Mouse (Mus musculus) kidney, embryonic 15.5 days (tissue): ENCODE data around the gene Slc51a. TPM values are rescaled to one million over a fixed set of nuclear protein-coding genes. Genes with fewer than 3 reads are reported as not detected.
"Not testable (repeated sequence)": the region's sequence is repeated elsewhere in the genome, so short reads cannot be mapped to it uniquely, and the experiment has no call there.

ENCODE experiments used
- ATAC-seq: fragments of 200-750 bp; cut with Nextera tagmentation; replicated peaks from 2 replicates; pipeline ENCODE4 v1.8.0; 2017; ENCODE audit warnings: moderate TSS enrichment; ENCODE audit not compliant: low FRiP score
- H3K27ac ChIP-seq: fragments of 300-500 bp; sonication (generic); 2 replicates; pipeline ENCODE4 v1.5.1; 2015; ENCODE audit warnings: mild to moderate bottlenecking, inconsistent platforms
- H3K27me3 ChIP-seq: fragments of 300-500 bp; sonication (generic); 2 replicates; pipeline ENCODE4 v1.6.1; 2015; ENCODE audit warnings: inconsistent platforms
- H3K36me3 ChIP-seq: fragments of 300-500 bp; sonication (generic); 2 replicates; pipeline ENCODE4 v1.6.1; 2015; ENCODE audit warnings: inconsistent platforms
- H3K4me1 ChIP-seq: fragments of 300-500 bp; sonication (generic); 2 replicates; pipeline ENCODE4 v1.6.1; 2015; ENCODE audit warnings: inconsistent platforms
- H3K4me2 ChIP-seq: fragments of 300-500 bp; sonication (generic); 2 replicates; pipeline ENCODE4 v1.6.1; 2015; ENCODE audit warnings: moderate library complexity, mild to moderate bottlenecking, inconsistent platforms
- H3K4me3 ChIP-seq: fragments of 300-500 bp; sonication (generic); replicated peaks from 2 replicates; pipeline ENCODE4 v1.5.1; 2015; ENCODE audit warnings: mild to moderate bottlenecking, inconsistent platforms
- H3K9ac ChIP-seq: fragments of 300-500 bp; sonication (generic); 2 replicates; pipeline ENCODE4 v1.6.1; 2015; ENCODE audit warnings: mild to moderate bottlenecking, inconsistent platforms
- H3K9me3 ChIP-seq: fragments of 300-500 bp; sonication (generic); replicated peaks from 2 replicates; pipeline ENCODE4 v1.6.1; 2016; ENCODE audit warnings: inconsistent platforms
- WGBS: fragments of 180-500 bp; shearing (Covaris S2); methylation state at CpG from one replicate; pipeline ENCODE4 v1.1.7; 2015; ENCODE audit warnings: mixed read lengths; 5-methylcytosine and 5-hydroxymethylcytosine counted together
- polyA plus RNA-seq: library from polyadenylated mRNA; unstranded; fragments of >200 nt; fragmentation: Nextera tagmentation; extraction: Ambion mirVana; gene quantifications from 2 replicates; pipeline ENCODE4 v1.2.1, GENCODE M21; 2015

Slc51a gene
- polyA plus RNA-seq, 1 experiment from 2014 or later, result 2.2 TPM

GRCm38 (mm10) chr16:32456761-32457160 lies 30.9 kb downstream of the Slc51a start:
- Histone ChIP-seq H3K4me3 (no peak overlapping the region), H3K4me2 (no peak overlapping the region), H3K9me3 (no peaks in the 10 kb centered on the region), H3K27ac (no peak overlapping the region), H3K27me3 (no peaks in the 10 kb centered on the region), H3K4me1 (no peaks in the 10 kb centered on the region), H3K36me3 (peaks cover 43% of the 10 kb centered on the region), H3K9ac (no peak overlapping the region)
- 88% methylated on average over 1 of the region's 1 CpGs for WGBS
- ATAC-seq, result no peak

GRCm38 (mm10) chr16:32456086-32456485 lies 31.6 kb downstream of the Slc51a start:
- no peak for ATAC-seq

GRCm38 (mm10) chr16:32454646-32455045 lies 33.0 kb downstream of the Slc51a start:
- H3K4me2 ChIP-seq, result no peak overlapping the region
- no peaks in the 10 kb centered on the region for H3K27me3 ChIP-seq
- no peaks in the 10 kb centered on the region for H3K4me1 ChIP-seq
- peaks cover 44% of the 10 kb centered on the region for H3K36me3 ChIP-seq
- no peaks in the 10 kb centered on the region for H3K9me3 ChIP-seq
- 90% methylated on average over 5 of the region's 5 CpGs for WGBS
- ATAC-seq, result no peak
- no peak overlapping the region for H3K4me3 ChIP-seq
- H3K9ac ChIP-seq, result no peak overlapping the region
- H3K27ac ChIP-seq, result no peak overlapping the region

More at GRCm38 (mm10) chr16:32456086-32456485, 31.6 kb downstream of the Slc51a start:
- no peaks in the 10 kb centered on the region for H3K9me3 ChIP-seq
- no peak overlapping the region for H3K4me2 ChIP-seq
- H3K27me3 ChIP-seq, result no peaks in the 10 kb centered on the region
- H3K4me1 ChIP-seq, result no peaks in the 10 kb centered on the region
- H3K4me3 ChIP-seq, result no peak overlapping the region
- H3K27ac ChIP-seq, result no peak overlapping the region
- peaks cover 44% of the 10 kb centered on the region for H3K36me3 ChIP-seq
- H3K9ac ChIP-seq, result no peak overlapping the region

GRCm38 (mm10) chr16:32453102-32453501 lies 34.6 kb downstream of the Slc51a start:
- peaks cover 44% of the 10 kb centered on the region for H3K36me3 ChIP-seq
- no peak overlapping the region for H3K9ac ChIP-seq
- no peaks in the 10 kb centered on the region for H3K4me1 ChIP-seq
- H3K27ac ChIP-seq, result no peak overlapping the region
- no peaks in the 10 kb centered on the region for H3K9me3 ChIP-seq
- H3K4me3 ChIP-seq, result no peak overlapping the region
- no peak overlapping the region for H3K4me2 ChIP-seq
- 91% methylated on average over 8 of the region's 8 CpGs for WGBS
- ATAC-seq, result no peak
- H3K27me3 ChIP-seq, result no peaks in the 10 kb centered on the region

- WGBS, result 82% methylated on average over 2 of the region's 2 CpGs
- Histone ChIP-seq H3K36me3 (peaks cover 25% of the 10 kb centered on the region), H3K9ac (no peak overlapping the region), H3K4me3 (no peak overlapping the region), H3K4me2 (no peak overlapping the region), H3K9me3 (no peaks in the 10 kb centered on the region), H3K27me3 (no peaks in the 10 kb centered on the region), H3K4me1 (no peaks in the 10 kb centered on the region), H3K27ac (no peak overlapping the region)
- no peak for ATAC-seq
These were observed 37.5 kb downstream of the Slc51a start for GRCm38 (mm10) chr16:32450133-32450532.

- Histone ChIP-seq H3K4me2 (no peak overlapping the region), H3K4me3 (no peak overlapping the region), H3K27ac (no peak overlapping the region), H3K9me3 (no peaks in the 10 kb centered on the region), H3K36me3 (peaks cover 21% of the 10 kb centered on the region), H3K27me3 (no peaks in the 10 kb centered on the region), H3K4me1 (no peaks in the 10 kb centered on the region), H3K9ac (no peak overlapping the region)
- ATAC-seq, result no peak
- WGBS, result 91% methylated on average over 3 of the region's 3 CpGs
These were observed 38.0 kb downstream of the Slc51a start for GRCm38 (mm10) chr16:32449665-32450064.

- Histone ChIP-seq H3K9ac (no peak overlapping the region), H3K27me3 (no peaks in the 10 kb centered on the region), H3K4me1 (no peaks in the 10 kb centered on the region), H3K27ac (no peak overlapping the region), H3K4me2 (no peak overlapping the region), H3K36me3 (0 out of 2 replicates have a peak, but pooled peaks cover under 1% of the 10 kb centered on the region), H3K4me3 (no peak overlapping the region), H3K9me3 (no peaks in the 10 kb centered on the region)
- no peak for ATAC-seq
- 80% methylated on average over 2 of the region's 2 CpGs for WGBS
These were observed 41.0 kb downstream of the Slc51a start for GRCm38 (mm10) chr16:32446563-32447138.

GRCm38 (mm10) chr16:32445558-32445957 lies 42.1 kb downstream of the Slc51a start:
- H3K9me3 ChIP-seq, result no peaks in the 10 kb centered on the region
- H3K4me1 ChIP-seq, result no peaks in the 10 kb centered on the region
- 89% methylated on average over 1 of the region's 1 CpGs for WGBS
- H3K27ac ChIP-seq, result no peak overlapping the region
- H3K4me3 ChIP-seq, result no peak overlapping the region
- no peaks in the 10 kb centered on the region for H3K36me3 ChIP-seq
- H3K4me2 ChIP-seq, result no peak overlapping the region
- H3K9ac ChIP-seq, result no peak overlapping the region
- ATAC-seq, result no peak
- H3K27me3 ChIP-seq, result no peaks in the 10 kb centered on the region

GRCm38 (mm10) chr16:32444615-32445014 lies 43.1 kb downstream of the Slc51a start:
- 90% methylated on average over 3 of the region's 3 CpGs for WGBS
- not testable (repeated sequence) for H3K36me3 ChIP-seq, H3K9me3 ChIP-seq, ATAC-seq, H3K4me1 ChIP-seq, H3K27me3 ChIP-seq, H3K9ac ChIP-seq, H3K27ac ChIP-seq, H3K4me3 ChIP-seq, H3K4me2 ChIP-seq

- ATAC-seq, result no peak
- Histone ChIP-seq H3K9ac (no peak overlapping the region), H3K9me3 (no peaks in the 10 kb centered on the region), H3K36me3 (peaks cover 3% of the 10 kb centered on the region; the same call in 1 of the 2 replicates), H3K4me3 (no peak overlapping the region), H3K4me1 (no peaks in the 10 kb centered on the region), H3K4me2 (no peak overlapping the region), H3K27me3 (no peaks in the 10 kb centered on the region), H3K27ac (no peak overlapping the region)
- 86% methylated on average over 3 of the region's 3 CpGs for WGBS
These were observed 46.2 kb downstream of the Slc51a start for GRCm38 (mm10) chr16:32441432-32441831.

- Histone ChIP-seq H3K27ac (no peak overlapping the region), H3K27me3 (no peaks in the 10 kb centered on the region), H3K4me3 (no peak overlapping the region), H3K4me1 (no peaks in the 10 kb centered on the region), H3K9ac (no peak overlapping the region), H3K4me2 (no peak overlapping the region), H3K9me3 (no peaks in the 10 kb centered on the region), H3K36me3 (peaks cover 3% of the 10 kb centered on the region; the same call in 1 of the 2 replicates)
- no peak for ATAC-seq
- 94% methylated on average over 1 of the region's 1 CpGs for WGBS
These were observed 50.4 kb downstream of the Slc51a start for GRCm38 (mm10) chr16:32437266-32437665.

- Histone ChIP-seq H3K36me3 (peaks cover 3% of the 10 kb centered on the region; the same call in 1 of the 2 replicates), H3K9me3 (no peaks in the 10 kb centered on the region), H3K27me3 (no peaks in the 10 kb centered on the region), H3K4me2 (no peak overlapping the region), H3K4me3 (no peak overlapping the region), H3K27ac (no peak overlapping the region), H3K9ac (no peak overlapping the region), H3K4me1 (peaks cover 3% of the 10 kb centered on the region)
- 75% methylated on average over 1 of the region's 1 CpGs for WGBS
- ATAC-seq, result no peak
These were observed 51.0 kb downstream of the Slc51a start for GRCm38 (mm10) chr16:32436657-32437056.

GRCm38 (mm10) chr16:32434691-32435090 lies 53.0 kb downstream of the Slc51a start:
- ATAC-seq, result no peak
- Histone ChIP-seq H3K9ac (no peak overlapping the region), H3K4me2 (no peak overlapping the region), H3K9me3 (no peaks in the 10 kb centered on the region), H3K27me3 (no peaks in the 10 kb centered on the region), H3K27ac (no peak overlapping the region), H3K36me3 (no peaks in the 10 kb centered on the region), H3K4me1 (peaks cover 11% of the 10 kb centered on the region), H3K4me3 (no peak overlapping the region)
